Mouse (Mus musculus): Measurements from ENCODE around the gene H2al2c.
"Not testable (repeated sequence)": the region's sequence is repeated elsewhere in the genome, so short reads cannot be mapped to it uniquely, and the experiment has no call there.

The H2al2c gene

DNA sequence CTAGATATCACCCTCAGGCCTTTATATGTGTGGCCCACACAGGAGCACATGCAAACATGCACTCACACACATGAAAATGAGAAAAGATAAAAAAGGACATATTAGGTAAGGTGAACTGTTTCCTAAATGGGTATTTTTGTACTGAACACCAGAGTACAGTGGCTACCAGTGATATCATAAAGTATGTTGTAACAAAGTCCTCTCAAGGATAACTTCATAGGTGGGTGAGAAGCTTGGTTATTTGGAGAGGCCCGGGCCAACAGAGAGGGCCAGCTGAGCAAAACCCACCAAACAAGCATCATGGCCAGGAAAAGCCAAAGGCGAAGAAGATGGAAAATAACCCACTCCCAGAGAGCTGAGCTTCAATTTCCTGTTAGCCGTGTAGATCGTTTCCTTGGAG lies at the start of gene H2al2c:
Gene H2al2c, plus strand, starts transcription at position 301 of the 400 bp plus-strand sequence.
- DNase-seq (ENCODE audit: low spot score in 2 of 2), result not testable (repeated sequence)

Measured in right cerebral cortex, postnatal 10 days (tissue).